Mouse (Mus musculus): ENCODE results near the gene Dzank1.

DNA sequence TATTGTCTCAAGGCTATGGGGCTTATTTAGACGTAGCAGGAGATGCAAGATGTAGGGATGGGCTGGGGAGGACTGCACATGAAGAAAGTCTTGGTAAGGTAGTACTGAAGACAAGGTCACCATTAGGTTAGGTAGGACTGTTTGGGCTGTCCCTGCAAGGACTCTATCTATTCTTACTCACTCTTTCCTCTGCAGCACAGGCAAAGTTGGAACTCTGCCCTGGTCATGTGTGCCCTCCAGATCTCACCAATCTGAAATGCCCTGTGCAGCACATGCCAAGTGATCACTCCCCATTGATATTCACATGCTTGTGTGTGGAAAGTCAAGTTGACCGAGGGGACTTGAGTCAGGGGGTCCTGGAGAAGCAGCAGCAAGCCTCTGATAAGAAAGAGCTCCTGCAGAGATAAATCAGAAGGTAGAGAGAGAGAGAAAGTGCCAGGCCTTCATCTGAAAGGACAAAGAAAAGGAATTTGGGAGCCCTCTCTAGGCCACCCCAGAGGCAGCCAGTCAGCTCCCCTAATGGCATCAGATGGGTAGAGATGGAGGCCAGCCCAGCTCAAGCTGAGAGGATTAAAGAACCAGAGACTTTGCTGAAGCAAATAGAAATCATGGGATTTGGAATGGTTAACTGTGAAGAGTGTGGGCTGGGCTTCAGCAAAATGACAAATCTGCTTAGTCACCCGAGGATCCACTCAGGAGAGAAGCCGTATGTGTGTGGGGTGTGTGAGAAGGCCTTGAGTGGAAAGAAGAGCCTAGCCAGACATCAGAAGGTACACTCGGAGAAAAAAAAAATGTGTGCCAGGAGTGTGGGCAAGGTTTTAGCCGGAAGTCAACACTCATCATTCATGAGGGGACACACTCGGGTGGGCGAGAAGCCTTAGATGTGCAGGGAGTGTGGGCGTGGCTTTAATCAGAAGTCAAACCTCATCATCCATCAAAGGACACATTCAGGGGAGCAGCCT is 62.1 kb downstream of the Dzank1 start:
- no peak for TF ChIP-seq POLR2A (IDR thresholded peaks at IDR 0.05; ENCODE audit: insufficient read depth, low read depth, low read length)
- TF ChIP-seq CTCF (IDR thresholded peaks at IDR 0.05; ENCODE audit: insufficient read depth, low read depth, low read length) = no peak

Data from olfactory bulb, adult 2 months (tissue).